Mouse (Mus musculus): ENCODE data around the gene Tjp1.

- no peak for TF ChIP-seq CTCF (IDR thresholded peaks at IDR 0.05)
- no peak for TF ChIP-seq EP300 (IDR thresholded peaks at IDR 0.05)
Observed at GRCm38 (mm10) chr7:65389539-65389938, 138.0 kb downstream of the Tjp1 start.
